ENCODE assay signal across 8 mouse cellular contexts in genomic region chr9:56938374-56938773, GRCm38 (mm10). TPM values are rescaled to one million over a fixed set of nuclear protein-coding genes. Genes with fewer than 3 reads are reported as not detected.
DNase-seq lines count a peak whose midpoint lies in the region; ATAC-seq and TF ChIP-seq lines count a peak whose summit lies in the region.

No protein-coding gene starts in this region.

- ATAC-seq in kidney, embryonic 15.5 days (replicated peaks; ENCODE audit: low FRiP score) = no peak
- no peak for ATAC-seq in midbrain, embryonic 11.5 days (ENCODE audit: low FRiP score)
- ATAC-seq in inflammation-experienced regulatory T-cells, adult 6 months = no peak

- H3K27ac ChIP-seq in testis, adult 2 months (ENCODE audit: control insufficient read depth, insufficient read depth, low read depth, low read length) = peak overlapping the region; percentile 25; the same call in 1 of the 2 replicates
- peak overlapping the region; percentile 92 for H3K27ac ChIP-seq in heart, adult 2 months
- peak overlapping the region; percentile 96 for H3K27ac ChIP-seq in kidney, embryonic 15.5 days
- no peak overlapping the region for H3K27ac ChIP-seq in midbrain, embryonic 11.5 days (ENCODE audit: low read depth, low read length)

- DNase-seq in testis, postnatal 14 days (ENCODE audit: low spot score) = no peak
- peak; percentile 23 to 36 for DNase-seq in heart, adult 2 months
- peak; percentile 85 for DNase-seq in midbrain, embryonic 11.5 days (ENCODE audit: low spot score, missing footprints)
- no peak for DNase-seq in retina, embryonic 14.5 days (ENCODE audit: low spot score)
- no peak for DNase-seq in cerebellum, adult 8-10 months

- no peaks in the 10 kb centered on the region for H3K27me3 ChIP-seq in testis, adult 2 months (ENCODE audit: control insufficient read depth, insufficient read depth, low read length)
- no peaks in the 10 kb centered on the region for H3K27me3 ChIP-seq in heart, adult 2 months (ENCODE audit: control insufficient read depth, insufficient read depth, low read length)
- no peaks in the 10 kb centered on the region for H3K27me3 ChIP-seq in kidney, embryonic 15.5 days
- no peaks in the 10 kb centered on the region for H3K27me3 ChIP-seq in midbrain, embryonic 11.5 days (ENCODE audit: control insufficient read depth, insufficient read depth, low read length)

- peaks cover 3% of the 10 kb centered on the region for H3K4me1 ChIP-seq in testis, adult 2 months (ENCODE audit: control insufficient read depth, insufficient read depth, low read length)
- H3K4me1 ChIP-seq in heart, adult 2 months (ENCODE audit: control insufficient read depth, insufficient read depth, low read length) = peaks cover 3% of the 10 kb centered on the region
- H3K4me1 ChIP-seq in kidney, embryonic 15.5 days = peaks cover 14% of the 10 kb centered on the region
- peaks cover 12% of the 10 kb centered on the region for H3K4me1 ChIP-seq in midbrain, embryonic 11.5 days (ENCODE audit: control insufficient read depth, insufficient read depth, low read length)

- H3K79me2 ChIP-seq in heart, adult 2 months (replicated peaks; ENCODE audit: control insufficient read depth, insufficient read depth, low read length) = no peaks in the 10 kb centered on the region

- WGBS in heart, adult 2 months = 1% methylated on average over 7 of the region's 7 CpGs
- 1% methylated on average over 7 of the region's 7 CpGs for WGBS in kidney, embryonic 15.5 days
- 8% methylated on average over 7 of the region's 7 CpGs for WGBS in midbrain, embryonic 11.5 days

- no peaks in the 10 kb centered on the region for H3K36me3 ChIP-seq in testis, adult 2 months (ENCODE audit: control insufficient read depth, insufficient read depth, low read length)
- peaks cover 4% of the 10 kb centered on the region; the same call in 1 of the 2 replicates for H3K36me3 ChIP-seq in heart, adult 2 months (ENCODE audit: control insufficient read depth, insufficient read depth, low read length)
- no peaks in the 10 kb centered on the region; the same call in 1 of the 2 replicates for H3K36me3 ChIP-seq in kidney, embryonic 15.5 days
- H3K36me3 ChIP-seq in midbrain, embryonic 11.5 days (ENCODE audit: control insufficient read depth, insufficient read depth, low read length) = no peaks in the 10 kb centered on the region

- no peak for TF ChIP-seq EP300 in heart, adult 2 months (IDR thresholded peaks at IDR 0.05; ENCODE audit: insufficient read depth, low read depth, low read length)

- H3K9ac ChIP-seq in heart, adult 2 months (ENCODE audit: low read depth, low read length) = peak overlapping the region; percentile 52; the same call in 1 of the 2 replicates
- peak overlapping the region; percentile 86 for H3K9ac ChIP-seq in kidney, embryonic 15.5 days
- H3K9ac ChIP-seq in midbrain, embryonic 11.5 days (ENCODE audit: low read length) = peak overlapping the region; percentile 82

- H3K4me2 ChIP-seq in kidney, embryonic 15.5 days = peak overlapping the region; percentile 81
- H3K4me2 ChIP-seq in midbrain, embryonic 11.5 days = peak overlapping the region; percentile 82

- intact Hi-C loops in heart, adult 2 months (cut with DNase I) = loop anchor here (10.0 kb wide), 2 partner anchors 56 to 586 kb away; partner anchors contain the start of genes Cox5a and Ptpn9

- no peaks in the 10 kb centered on the region for H3K9me3 ChIP-seq in kidney, embryonic 15.5 days (replicated peaks)
- H3K9me3 ChIP-seq in midbrain, embryonic 11.5 days (ENCODE audit: control insufficient read depth, low read length) = no peaks in the 10 kb centered on the region

- H3K4me3 ChIP-seq in testis, adult 2 months (ENCODE audit: control insufficient read depth, low read depth, low read length) = peak overlapping the region; percentile 91; the same call in 1 of the 2 replicates
- peak overlapping the region; percentile 72 for H3K4me3 ChIP-seq in heart, adult 2 months
- H3K4me3 ChIP-seq in kidney, embryonic 15.5 days (replicated peaks) = peak overlapping the region; percentile 90
- peak overlapping the region; percentile 83 for H3K4me3 ChIP-seq in midbrain, embryonic 11.5 days (ENCODE audit: low read depth, low read length)

- no peak for TF ChIP-seq CTCF in testis, adult 2 months (IDR thresholded peaks at IDR 0.05; ENCODE audit: control insufficient read depth, insufficient read depth, insufficient replicate concordance, low read depth, low read length)
- TF ChIP-seq CTCF in heart, adult 2 months (IDR thresholded peaks at IDR 0.05) = peak; percentile 22; the same call in 1 of the 2 replicates

- TF ChIP-seq POLR2A in testis, adult 2 months (IDR thresholded peaks at IDR 0.05; ENCODE audit: control insufficient read depth, low read depth, low read length) = no peak
- peak; percentile 51; the same call in 1 of the 2 replicates for TF ChIP-seq POLR2A in heart, adult 2 months (IDR thresholded peaks at IDR 0.05; ENCODE audit: insufficient read depth, low read depth, low read length)

RNA-seq across cellular contexts. Expression of gene Imp3, which starts 1.1 kb away (rescaled TPM):
- polyA plus RNA-seq in testis, adult 2 months (2012; rRNA removed) = 42.3 and 44.2 TPM in 2 replicates
- 10 to 100 TPM; 54.0 to 63.3 TPM for total RNA-seq in heart, adult 2 months (2021)
- 75.6 and 87.1 TPM in 2 replicates for polyA plus RNA-seq in heart, adult 2 months (2012; rRNA removed)
- 90.8 and 93.7 TPM in 2 replicates for polyA plus RNA-seq in kidney, embryonic 15.5 days (2015; fragmentation: Nextera tagmentation; extraction: Ambion mirVana)
- 57.0 and 69.4 TPM in 2 replicates for polyA plus RNA-seq in midbrain, embryonic 11.5 days (2014; fragmentation: Nextera tagmentation; extraction: Ambion mirVana)
- polyA plus RNA-seq in inflammation-experienced regulatory T-cells, adult 6 months (2017; shearing (Covaris generic)) = 10 to 100 TPM; 46.7 to 50.9 (median 48.0) TPM

RNA-seq across cellular contexts. Expression of gene Snx33, which starts 10.2 kb away (rescaled TPM):
- polyA plus RNA-seq in testis, adult 2 months (2012; rRNA removed) = 5.2 and 7.0 TPM in 2 replicates
- total RNA-seq in heart, adult 2 months (2021) = 10 to 100 TPM in 1 of 2 experiments, 1 to 10 TPM in 1; 6.7 to 10.0 TPM
- polyA plus RNA-seq in heart, adult 2 months (2012; rRNA removed) = 7.8 and 8.8 TPM in 2 replicates
- 9.2 and 10.5 TPM in 2 replicates for polyA plus RNA-seq in kidney, embryonic 15.5 days (2015; fragmentation: Nextera tagmentation; extraction: Ambion mirVana)
- polyA plus RNA-seq in midbrain, embryonic 11.5 days (2014; fragmentation: Nextera tagmentation; extraction: Ambion mirVana) = 4.8 and 4.9 TPM in 2 replicates
- 1 to 10 TPM; 4.2 to 7.6 (median 5.8) TPM for polyA plus RNA-seq in inflammation-experienced regulatory T-cells, adult 6 months (2017; shearing (Covaris generic))

RNA-seq across cellular contexts. Expression of gene Snupn, which starts 12.3 kb away (rescaled TPM):
- polyA plus RNA-seq in testis, adult 2 months (2012; rRNA removed) = 11.9 and 14.1 TPM in 2 replicates
- 10 to 100 TPM in 1 of 2 experiments, 1 to 10 TPM in 1; 9.3 to 10.2 TPM for total RNA-seq in heart, adult 2 months (2021)
- polyA plus RNA-seq in heart, adult 2 months (2012; rRNA removed) = 5.7 and 9.5 TPM in 2 replicates
- 24.1 and 28.3 TPM in 2 replicates for polyA plus RNA-seq in kidney, embryonic 15.5 days (2015; fragmentation: Nextera tagmentation; extraction: Ambion mirVana)
- polyA plus RNA-seq in midbrain, embryonic 11.5 days (2014; fragmentation: Nextera tagmentation; extraction: Ambion mirVana) = 28.1 and 28.4 TPM in 2 replicates
- polyA plus RNA-seq in inflammation-experienced regulatory T-cells, adult 6 months (2017; shearing (Covaris generic)) = 10 to 100 TPM; 13.7 to 26.7 (median 16.5) TPM

RNA-seq across cellular contexts. Expression of gene Ptpn9, which starts 56.3 kb away (rescaled TPM):
- polyA plus RNA-seq in testis, adult 2 months (2012; rRNA removed) = 21.9 and 22.0 TPM in 2 replicates
- 1 to 10 TPM; 8.2 to 9.5 TPM for total RNA-seq in heart, adult 2 months (2021)
- 7.5 and 13.6 TPM in 2 replicates for polyA plus RNA-seq in heart, adult 2 months (2012; rRNA removed)
- 22.7 and 24.2 TPM in 2 replicates for polyA plus RNA-seq in kidney, embryonic 15.5 days (2015; fragmentation: Nextera tagmentation; extraction: Ambion mirVana)
- polyA plus RNA-seq in midbrain, embryonic 11.5 days (2014; fragmentation: Nextera tagmentation; extraction: Ambion mirVana) = 30.9 and 31.6 TPM in 2 replicates
- 1 to 10 TPM; 6.0 to 6.9 (median 6.3) TPM for polyA plus RNA-seq in inflammation-experienced regulatory T-cells, adult 6 months (2017; shearing (Covaris generic))

Comparison
In these comparisons a context has a peak if more than half of its experiments do, and no peak if none do; other contexts are left out.
1. DNase-seq: peak in heart, adult 2 months (2 of 2) and midbrain, embryonic 11.5 days (single experiment); none in testis, postnatal 14 days (single experiment), retina, embryonic 14.5 days (single experiment) and cerebellum, adult 8-10 months (single experiment).
2. Peak in every context shown above with its lines, with median percentiles within 50 percentile points of each other: H3K4me3 ChIP-seq and H3K9ac ChIP-seq.